Mouse (Mus musculus): ENCODE data around the gene 6330409D20Rik. TPM values are rescaled to one million over a fixed set of nuclear protein-coding genes. Genes with fewer than 3 reads are reported as not detected.

Gene 6330409D20Rik
- total and polyA plus RNA-seq, 3 experiments, result not detected

DNA sequence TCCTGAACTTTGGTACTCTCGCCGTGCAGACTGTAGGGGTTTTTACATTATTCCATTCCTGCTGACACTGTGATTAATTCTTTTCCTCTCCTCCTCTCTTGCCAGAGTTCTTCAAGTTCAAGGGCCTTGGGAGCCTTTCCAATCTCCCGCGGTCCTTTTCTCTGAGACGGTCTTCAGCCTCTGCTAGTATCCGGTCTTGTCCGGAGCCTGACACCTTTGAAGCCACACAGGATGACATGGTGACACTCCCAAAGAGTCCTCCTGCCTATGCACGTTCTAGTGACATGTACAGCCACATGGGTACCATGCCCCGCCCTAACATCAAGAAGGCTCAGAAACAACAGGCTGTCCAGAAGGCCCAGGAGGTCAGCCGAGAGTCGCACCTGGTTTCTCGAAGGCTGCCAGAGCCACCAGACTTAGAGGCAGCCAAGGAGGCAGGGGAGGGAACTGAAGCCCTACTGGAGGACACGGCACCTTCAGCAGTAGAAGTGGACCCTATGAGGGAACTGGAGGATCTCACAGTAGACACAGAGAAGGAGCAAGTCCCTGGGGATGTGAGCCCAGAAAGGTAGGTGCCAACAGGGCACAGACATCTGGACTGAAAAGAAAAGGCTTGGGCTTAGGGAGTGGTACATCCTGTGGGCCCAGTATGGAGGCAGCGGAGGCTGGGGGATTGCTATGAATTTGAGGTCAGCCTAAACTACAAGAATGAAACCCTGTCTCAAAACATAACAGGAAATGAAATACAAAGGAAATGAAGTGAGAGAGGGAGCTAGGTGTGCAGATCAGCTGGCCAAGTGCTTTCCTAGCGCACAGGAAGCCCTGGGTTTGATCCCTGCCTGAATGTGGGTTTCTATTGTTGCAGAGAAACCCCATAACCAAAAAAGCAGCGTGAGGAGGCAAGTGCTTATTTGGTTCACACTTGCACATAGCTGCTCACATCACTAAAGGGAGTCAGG, 15.7 kb downstream of the 6330409D20Rik start:
- Histone ChIP-seq H3K9me3 (replicated peaks) (no peaks in the 10 kb centered on the region), H3K4me3 (ENCODE audit: low read depth, low read length) (no peak overlapping the region), H3K36me3 (replicated peaks) (no peaks in the 10 kb centered on the region), H3K4me1 (ENCODE audit: insufficient read depth, low read depth, low read length) (peaks cover 32% of the 10 kb centered on the region), H3K27me3 (ENCODE audit: insufficient read depth, low read length) (peaks cover 62% of the 10 kb centered on the region)
- no peak for TF ChIP-seq POLR2AphosphoS5 (IDR thresholded peaks at IDR 0.05; ENCODE audit: insufficient replicate concordance, low read depth, low read length)
- TF ChIP-seq GATA2 (IDR thresholded peaks at IDR 0.05; ENCODE audit: borderline replicate concordance, low read depth, low read length), result no peak
- TF ChIP-seq CTCF (IDR thresholded peaks at IDR 0.05; ENCODE audit: low read depth, low read length), result no peak
- no peak for TF ChIP-seq TAL1 (conservative IDR thresholded peaks at IDR 0.05; ENCODE audit: low read depth, low read length)
- no peak for TF ChIP-seq GATA1 (IDR thresholded peaks at IDR 0.05; ENCODE audit: borderline replicate concordance, low read length)
- no peak for ATAC-seq (ENCODE audit: extremely low read depth, insufficient number of reproducible peaks, low FRiP score, poor library complexity, severe bottlenecking)
- no peak for DNase-seq (ENCODE audit: low spot score)

DNA sequence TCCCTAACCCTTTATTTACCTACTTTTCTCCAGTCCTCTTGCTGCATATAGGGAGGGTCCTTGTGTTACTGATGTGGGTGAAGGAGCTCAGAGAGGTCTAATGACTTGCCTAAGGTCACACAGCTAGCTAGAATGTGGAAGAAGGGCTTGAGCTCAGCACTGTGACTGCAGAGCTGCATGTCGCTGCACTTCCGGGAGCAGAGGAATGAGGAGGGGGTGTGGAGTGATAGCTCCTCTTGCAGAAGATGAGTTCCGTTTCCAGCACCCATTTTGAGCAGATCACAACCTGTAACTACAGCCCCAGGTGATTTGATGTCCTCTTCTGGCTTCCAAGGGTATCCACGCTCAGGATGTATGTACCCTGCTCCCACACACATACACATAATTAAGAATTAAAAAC, 16.7 kb downstream of the 6330409D20Rik start:
- peaks cover 62% of the 10 kb centered on the region for H3K27me3 ChIP-seq (ENCODE audit: insufficient read depth, low read length)
- TF ChIP-seq CTCF (IDR thresholded peaks at IDR 0.05; ENCODE audit: low read depth, low read length) (no peak), GATA2 (IDR thresholded peaks at IDR 0.05; ENCODE audit: borderline replicate concordance, low read depth, low read length) (no peak), TAL1 (conservative IDR thresholded peaks at IDR 0.05; ENCODE audit: low read depth, low read length) (no peak), POLR2AphosphoS5 (IDR thresholded peaks at IDR 0.05; ENCODE audit: insufficient replicate concordance, low read depth, low read length) (no peak), GATA1 (IDR thresholded peaks at IDR 0.05; ENCODE audit: borderline replicate concordance, low read length) (no peak)
- H3K4me3 ChIP-seq (ENCODE audit: low read depth, low read length), result no peak overlapping the region
- H3K9me3 ChIP-seq (replicated peaks), result no peaks in the 10 kb centered on the region
- DNase-seq (ENCODE audit: low spot score) (no peak), ATAC-seq (ENCODE audit: extremely low read depth, insufficient number of reproducible peaks, low FRiP score, poor library complexity, severe bottlenecking) (no peak)
- H3K4me1 ChIP-seq (ENCODE audit: insufficient read depth, low read depth, low read length), result peaks cover 35% of the 10 kb centered on the region
- no peaks in the 10 kb centered on the region for H3K36me3 ChIP-seq (replicated peaks)

DNA sequence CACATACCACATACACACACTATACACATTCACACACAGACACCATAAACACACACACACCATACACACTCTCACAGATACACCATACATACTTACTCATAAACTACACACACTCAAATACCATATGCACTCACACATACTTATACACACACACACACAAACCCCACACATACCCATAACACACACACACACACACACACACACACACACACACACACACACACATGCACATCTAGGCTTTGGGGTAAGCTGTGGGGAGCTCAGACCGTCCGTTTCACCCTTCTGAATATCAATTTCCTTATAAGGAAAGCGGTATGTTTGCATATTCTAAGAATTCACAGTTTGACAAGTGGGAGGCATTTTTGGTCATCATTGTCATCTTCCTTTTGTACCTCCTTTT, 18.2 kb downstream of the 6330409D20Rik start:
- ATAC-seq (ENCODE audit: extremely low read depth, insufficient number of reproducible peaks, low FRiP score, poor library complexity, severe bottlenecking) (no peak), DNase-seq (ENCODE audit: low spot score) (no peak)
- TF ChIP-seq POLR2AphosphoS5 (IDR thresholded peaks at IDR 0.05; ENCODE audit: insufficient replicate concordance, low read depth, low read length), result no peak
- TF ChIP-seq CTCF (IDR thresholded peaks at IDR 0.05; ENCODE audit: low read depth, low read length), result no peak
- no peak for TF ChIP-seq TAL1 (conservative IDR thresholded peaks at IDR 0.05; ENCODE audit: low read depth, low read length)
- no peak for TF ChIP-seq GATA1 (IDR thresholded peaks at IDR 0.05; ENCODE audit: borderline replicate concordance, low read length)
- TF ChIP-seq GATA2 (IDR thresholded peaks at IDR 0.05; ENCODE audit: borderline replicate concordance, low read depth, low read length), result no peak
- Histone ChIP-seq H3K36me3 (replicated peaks) (no peaks in the 10 kb centered on the region), H3K4me3 (ENCODE audit: low read depth, low read length) (no peak overlapping the region), H3K27me3 (ENCODE audit: insufficient read depth, low read length) (peaks cover 62% of the 10 kb centered on the region), H3K9me3 (replicated peaks) (no peaks in the 10 kb centered on the region), H3K4me1 (ENCODE audit: insufficient read depth, low read depth, low read length) (peaks cover 30% of the 10 kb centered on the region)

- no peak for ATAC-seq (ENCODE audit: extremely low read depth, insufficient number of reproducible peaks, low FRiP score, poor library complexity, severe bottlenecking)
- DNase-seq (ENCODE audit: low spot score), result no peak
- Histone ChIP-seq H3K36me3 (replicated peaks) (no peaks in the 10 kb centered on the region), H3K9me3 (replicated peaks) (no peaks in the 10 kb centered on the region), H3K4me3 (ENCODE audit: low read depth, low read length) (no peak overlapping the region), H3K27me3 (ENCODE audit: insufficient read depth, low read length) (peaks cover 65% of the 10 kb centered on the region), H3K4me1 (ENCODE audit: insufficient read depth, low read depth, low read length) (peaks cover 25% of the 10 kb centered on the region)
- TF ChIP-seq CTCF (IDR thresholded peaks at IDR 0.05; ENCODE audit: low read depth, low read length), result no peak
- TF ChIP-seq POLR2AphosphoS5 (IDR thresholded peaks at IDR 0.05; ENCODE audit: insufficient replicate concordance, low read depth, low read length), result no peak
- no peak for TF ChIP-seq GATA1 (IDR thresholded peaks at IDR 0.05; ENCODE audit: borderline replicate concordance, low read length)
- TF ChIP-seq TAL1 (conservative IDR thresholded peaks at IDR 0.05; ENCODE audit: low read depth, low read length), result no peak
- TF ChIP-seq GATA2 (IDR thresholded peaks at IDR 0.05; ENCODE audit: borderline replicate concordance, low read depth, low read length), result no peak
Measured at GRCm38 (mm10) chr2:32722046-32722445, 18.8 kb downstream of the 6330409D20Rik start.

DNA sequence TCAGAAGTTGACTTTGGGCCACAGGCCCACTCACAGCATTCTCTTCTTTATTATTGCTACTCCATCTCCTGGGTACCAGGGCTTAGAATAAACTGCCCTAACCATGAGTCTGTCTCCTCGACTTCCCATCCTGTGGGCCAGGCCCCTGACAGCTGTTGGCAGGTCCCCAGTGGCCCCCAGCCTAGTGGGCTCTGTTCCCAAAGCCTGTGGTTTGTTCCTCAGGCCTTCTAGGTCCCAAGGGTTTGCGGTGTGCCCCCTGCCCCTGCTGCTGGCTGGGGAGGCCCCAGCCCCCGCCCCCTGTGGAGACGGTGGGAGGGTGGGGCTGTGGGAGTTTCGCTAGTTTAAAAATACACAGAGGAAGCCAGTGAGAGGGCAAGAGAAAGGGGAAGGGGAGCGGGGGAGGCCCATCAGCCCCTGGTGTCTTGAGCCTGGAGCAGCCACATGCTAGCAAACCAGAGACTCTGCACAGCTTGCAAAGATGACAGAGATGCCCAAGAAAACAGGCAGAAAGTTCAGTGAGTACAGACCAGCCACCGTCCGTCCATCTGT, 20.1 kb downstream of the 6330409D20Rik start, which contains the start of gene Sh2d3c:
Gene Sh2d3c, plus strand, starts transcription at position 375 of the 549 bp plus-strand sequence.
- H3K9me3 ChIP-seq (replicated peaks), result no peaks in the 10 kb centered on the region
- H3K4me1 ChIP-seq (ENCODE audit: insufficient read depth, low read depth, low read length), result peaks cover 23% of the 10 kb centered on the region
- DNase-seq (ENCODE audit: low spot score) (no peak), ATAC-seq (ENCODE audit: extremely low read depth, insufficient number of reproducible peaks, low FRiP score, poor library complexity, severe bottlenecking) (no peak)
- no peaks in the 10 kb centered on the region for H3K36me3 ChIP-seq (replicated peaks)
- TF ChIP-seq GATA1 (IDR thresholded peaks at IDR 0.05; ENCODE audit: borderline replicate concordance, low read length) (no peak), POLR2AphosphoS5 (IDR thresholded peaks at IDR 0.05; ENCODE audit: insufficient replicate concordance, low read depth, low read length) (no peak), CTCF (IDR thresholded peaks at IDR 0.05; ENCODE audit: low read depth, low read length) (no peak), TAL1 (conservative IDR thresholded peaks at IDR 0.05; ENCODE audit: low read depth, low read length) (no peak), GATA2 (IDR thresholded peaks at IDR 0.05; ENCODE audit: borderline replicate concordance, low read depth, low read length) (no peak)
- peaks cover 65% of the 10 kb centered on the region for H3K27me3 ChIP-seq (ENCODE audit: insufficient read depth, low read length)
- H3K4me3 ChIP-seq (ENCODE audit: low read depth, low read length), result no peak within 1 kb of the TSS; the same call in 1 of the 2 replicates

- no peaks in the 10 kb centered on the region for H3K36me3 ChIP-seq (replicated peaks)
- peaks cover 26% of the 10 kb centered on the region for H3K4me1 ChIP-seq (ENCODE audit: insufficient read depth, low read depth, low read length)
- H3K27me3 ChIP-seq (ENCODE audit: insufficient read depth, low read length), result peaks cover 58% of the 10 kb centered on the region
- TF ChIP-seq GATA2 (IDR thresholded peaks at IDR 0.05; ENCODE audit: borderline replicate concordance, low read depth, low read length) (no peak), TAL1 (conservative IDR thresholded peaks at IDR 0.05; ENCODE audit: low read depth, low read length) (no peak), CTCF (IDR thresholded peaks at IDR 0.05; ENCODE audit: low read depth, low read length) (no peak), POLR2AphosphoS5 (IDR thresholded peaks at IDR 0.05; ENCODE audit: insufficient replicate concordance, low read depth, low read length) (no peak), GATA1 (IDR thresholded peaks at IDR 0.05; ENCODE audit: borderline replicate concordance, low read length) (no peak)
- ATAC-seq (ENCODE audit: extremely low read depth, insufficient number of reproducible peaks, low FRiP score, poor library complexity, severe bottlenecking) (no peak), DNase-seq (ENCODE audit: low spot score) (no peak)
- no peak overlapping the region for H3K4me3 ChIP-seq (ENCODE audit: low read depth, low read length)
- no peaks in the 10 kb centered on the region for H3K9me3 ChIP-seq (replicated peaks)
Measured at GRCm38 (mm10) chr2:32720053-32720452, 20.8 kb downstream of the 6330409D20Rik start.
